Mouse (Mus musculus) CH12.LX (cell line): ENCODE data around the gene Gopc. TPM values are rescaled to one million over a fixed set of nuclear protein-coding genes. Genes with fewer than 3 reads are reported as not detected.

ENCODE experiments used
- DNase-seq: peaks from one replicate; pipeline ENCODE4 v3.0.0-alpha.2; 2013; ENCODE audit errors: extremely low read depth
- H3K27ac ChIP-seq: 2 replicates; pipeline ENCODE4 v1.5.1; 2012; ENCODE audit warnings: low read depth, mild to moderate bottlenecking, control low read depth, moderate library complexity; ENCODE audit not compliant: insufficient read depth
- H3K27me3 ChIP-seq: replicated peaks from 2 replicates; pipeline ENCODE3; 2012; ENCODE audit warnings: inconsistent platforms
- H3K36me3 ChIP-seq, 2 experiments: replicated peaks in 1 of 2; 2 replicates each; pipeline versions ENCODE3 to v1.6.1; 2012; ENCODE audit warnings: inconsistent platforms in 1 of 2, low read length in 1 of 2, mild to moderate bottlenecking in 1 of 2, mixed read lengths in 1 of 2, moderate library complexity in 1 of 2; ENCODE audit not compliant: control insufficient read depth in 1 of 2, insufficient read depth in 1 of 2
- H3K4me1 ChIP-seq, 2 experiments: 2 replicates each; pipeline ENCODE4 v1.6.1; 2012; ENCODE audit warnings: inconsistent platforms in 1 of 2, moderate library complexity in 1 of 2; ENCODE audit not compliant: insufficient read depth in 2 of 2, control insufficient read depth in 1 of 2
- H3K4me2 ChIP-seq: 2 replicates; pipeline ENCODE4 v1.6.1; 2012; ENCODE audit warnings: low read depth, mild to moderate bottlenecking, control low read depth; ENCODE audit not compliant: poor library complexity, insufficient read depth, severe bottlenecking
- H3K4me3 ChIP-seq, 3 experiments: fragments of 150-350 bp in 1 of 3; sonication (generic) in 1 of 3; replicated peaks in 1 of 3; 2 replicates each; pipeline versions ENCODE3 to v1.5.1; 2011 to 2012; ENCODE audit warnings: low read depth in 2 of 3, low read length in 2 of 3, mild to moderate bottlenecking in 2 of 3, moderate library complexity in 2 of 3, control low read depth in 1 of 3, improper control_type of control experiment in 1 of 3, inconsistent platforms in 1 of 3, mixed read lengths in 1 of 3; ENCODE audit not compliant: poor library complexity in 1 of 3
- H3K79me2 ChIP-seq: replicated peaks from 2 replicates; pipeline ENCODE4 v1.6.1; 2012; ENCODE audit warnings: mild to moderate bottlenecking, moderate library complexity; ENCODE audit not compliant: control insufficient read depth, poor library complexity, insufficient read depth, severe bottlenecking; ENCODE audit errors: extremely low read depth
- H3K9ac ChIP-seq: 2 replicates; pipeline ENCODE4 v1.6.1; 2012; ENCODE audit warnings: low read depth, mild to moderate bottlenecking, control low read depth, moderate library complexity; ENCODE audit not compliant: insufficient read depth
- H3K9me3 ChIP-seq: replicated peaks from 2 replicates; pipeline ENCODE3; 2012; ENCODE audit warnings: low read length, inconsistent platforms, mixed read lengths
- CHD2 ChIP-seq: IDR thresholded peaks from 2 replicates; pipeline ENCODE4 v1.6.1; 2011; ENCODE audit warnings: low read length, improper control_type of control experiment
- ELF1 ChIP-seq: IDR thresholded peaks from 2 replicates; pipeline ENCODE4 v1.6.1; 2014; ENCODE audit warnings: low read depth, mild to moderate bottlenecking, inconsistent platforms, low read length, improper control_type of control experiment
- GABPA ChIP-seq: IDR thresholded peaks from 2 replicates; pipeline ENCODE4 v1.6.1; 2012; ENCODE audit warnings: low read depth, low read length, improper control_type of control experiment, inconsistent platforms; ENCODE audit not compliant: insufficient replicate concordance
- IRF4 ChIP-seq: IDR thresholded peaks from 2 replicates; pipeline ENCODE4 v1.6.1; 2014; ENCODE audit warnings: low read depth, mild to moderate bottlenecking, inconsistent platforms, low read length, improper control_type of control experiment
- JUN ChIP-seq: IDR thresholded peaks from 2 replicates; pipeline ENCODE4 v1.6.1; 2011; ENCODE audit warnings: low read depth, mild to moderate bottlenecking, low read length, improper control_type of control experiment, moderate library complexity; ENCODE audit not compliant: insufficient read depth
- JUND ChIP-seq: conservative IDR thresholded peaks from 2 replicates; pipeline ENCODE4 v1.6.1; 2011; ENCODE audit warnings: low read depth, low read length, improper control_type of control experiment
- MAFK ChIP-seq: IDR thresholded peaks from 2 replicates; pipeline ENCODE4 v1.6.1; 2011; ENCODE audit warnings: low read length, improper control_type of control experiment; ENCODE audit not compliant: insufficient replicate concordance
- MEF2A ChIP-seq: IDR thresholded peaks from 2 replicates; pipeline ENCODE4 v1.6.1; 2014; ENCODE audit warnings: low read depth, mild to moderate bottlenecking, inconsistent platforms, low read length, improper control_type of control experiment, borderline replicate concordance
- MYC ChIP-seq: IDR thresholded peaks from 2 replicates; pipeline ENCODE4 v1.6.1; 2011; ENCODE audit warnings: low read depth, mild to moderate bottlenecking, improper control_type of control experiment, low read length
- POLR2A ChIP-seq: IDR thresholded peaks from 2 replicates; pipeline ENCODE4 v1.6.1; 2011; ENCODE audit warnings: low read depth, mild to moderate bottlenecking, improper control_type of control experiment, low read length
- RCOR1 ChIP-seq: conservative IDR thresholded peaks from 2 replicates; pipeline ENCODE4 v1.6.1; 2012; ENCODE audit warnings: low read depth, mild to moderate bottlenecking, inconsistent platforms, low read length, improper control_type of control experiment
- SIN3A ChIP-seq: IDR thresholded peaks from 2 replicates; pipeline ENCODE4 v1.6.1; 2012; ENCODE audit warnings: low read length, improper control_type of control experiment, inconsistent platforms
- TBP ChIP-seq: conservative IDR thresholded peaks from 2 replicates; pipeline ENCODE4 v1.6.1; 2011; ENCODE audit warnings: low read depth, low read length, improper control_type of control experiment
- USF1 ChIP-seq: IDR thresholded peaks from 2 replicates; pipeline ENCODE4 v1.6.1; 2014; ENCODE audit warnings: low read depth, mild to moderate bottlenecking, inconsistent platforms, low read length, improper control_type of control experiment
- ZC3H11A ChIP-seq: IDR thresholded peaks from 2 replicates; pipeline ENCODE4 v1.6.1; 2012; ENCODE audit warnings: low read depth, mild to moderate bottlenecking, inconsistent platforms, low read length, improper control_type of control experiment
- ZMIZ1 ChIP-seq: IDR thresholded peaks from 2 replicates; pipeline ENCODE4 v1.6.1; 2012; ENCODE audit warnings: low read depth, mild to moderate bottlenecking, inconsistent platforms, low read length, improper control_type of control experiment
- ZNF384 ChIP-seq: IDR thresholded peaks from 2 replicates; pipeline ENCODE4 v1.6.1; 2012; ENCODE audit warnings: low read depth, low read length, improper control_type of control experiment, inconsistent platforms
- dilution Hi-C: fragments of 300-500 bp; cut with MboI; formaldehyde crosslinking; loops from 2 replicates; pipeline ENCODE4 v1.14.3; 2020; ENCODE audit warnings: low sequenced_read_pairs; ENCODE audit not compliant: extremely low pct_unique_long_range_greater_than_20kb, extremely low pct_ligation_motif_present
- in situ Hi-C: fragments of 300-500 bp; cut with MboI; formaldehyde crosslinking; loops from 3 replicates; pipeline ENCODE4 v1.14.3; 2019; ENCODE audit warnings: low sequenced_read_pairs, low pct_ligation_motif_present, low pct_unique_long_range_greater_than_20kb, mixed read lengths
- polyA plus RNA-seq: library from polyadenylated mRNA; unstranded; fragments of >175 nt; gene quantifications from 2 replicates; pipeline ENCODE4 v1.2.1, GENCODE M21; 2012; ENCODE audit warnings: low read depth; ENCODE audit not compliant: insufficient read length
- total RNA-seq, 2 experiments: library from RNA; depleted of rRNA; stranded (reverse); fragments of 300-350 nt in 1 of 2; fragments of >200 nt in 1 of 2; gene quantifications; 2 replicates each; pipeline ENCODE4 v1.2.3; 2012 to 2014

Gene Gopc
- total and polyA plus RNA-seq, 3 experiments: 9.8 to 17.6 (median 13.1) TPM

- no peak for TF ChIP-seq MAFK
- no peak for TF ChIP-seq ELF1
- TF ChIP-seq IRF4: no peak
- no peak for TF ChIP-seq ZC3H11A
- Histone ChIP-seq H3K4me1 (peaks cover 0 to 4% of the 10 kb centered on the region in 2 experiments; a peak in 1 of 4 replicates), H3K27ac (no peak overlapping the region), H3K4me2 (no peak overlapping the region), H3K9me3 (no peaks in the 10 kb centered on the region), H3K27me3 (no peaks in the 10 kb centered on the region), H3K36me3 (peaks cover 0 to 9% of the 10 kb centered on the region in 2 experiments), H3K9ac (no peak overlapping the region), H3K4me3 (no peak overlapping the region), H3K79me2 (no peaks in the 10 kb centered on the region)
- no peak for DNase-seq
- in situ Hi-C loops: no loop called here
- dilution Hi-C loops: no loop called here
These were observed 60.0 kb downstream of the Gopc start for GRCm38 (mm10) chr10:52321918-52322317.

GRCm38 (mm10) chr10:52319506-52320286 lies 62.2 kb downstream of the Gopc start:
- in situ Hi-C loops (no loop called here), dilution Hi-C loops (no loop called here)
- Histone ChIP-seq H3K4me1 (peaks cover 0 to 4% of the 10 kb centered on the region in 2 experiments; a peak in 2 of 4 replicates), H3K27me3 (no peaks in the 10 kb centered on the region), H3K9ac (no peak overlapping the region), H3K36me3 (peaks cover 0 to 9% of the 10 kb centered on the region in 2 experiments), H3K4me2 (no peak overlapping the region), H3K79me2 (no peaks in the 10 kb centered on the region), H3K4me3 (no peak overlapping the region), H3K9me3 (no peaks in the 10 kb centered on the region), H3K27ac (no peak overlapping the region)
- TF ChIP-seq TBP (no peak), ZC3H11A (no peak), ZMIZ1 (no peak), RCOR1 (no peak), CHD2 (no peak), MEF2A (no peak), JUND (no peak), ZNF384 (no peak), MAFK (no peak), SIN3A (no peak), GABPA (no peak), JUN (no peak), MYC (no peak), USF1 (no peak), POLR2A (no peak)
- no peak for DNase-seq
